Mouse (Mus musculus): ENCODE results near the gene Atg4a. TPM values are rescaled to one million over a fixed set of nuclear protein-coding genes. Genes with fewer than 3 reads are reported as not detected.

Atg4a gene
- polyA plus RNA-seq, 1 experiment from 2014 or later = 18.0 TPM

GRCm38 (mm10) chrX:141175353-141175752 lies 218.6 kb downstream of the Atg4a start:
- Histone ChIP-seq H3K4me3 (replicated peaks) (no peak overlapping the region), H3K9me3 (replicated peaks) (no peaks in the 10 kb centered on the region), H3K4me2 (no peak overlapping the region), H3K36me3 (no peaks in the 10 kb centered on the region), H3K27ac (no peak overlapping the region), H3K4me1 (no peaks in the 10 kb centered on the region), H3K9ac (no peak overlapping the region), H3K27me3 (peaks cover 56% of the 10 kb centered on the region)
- no peak for ATAC-seq (replicated peaks; ENCODE audit: low FRiP score)
- WGBS = 48% methylated on average over 7 of the region's 7 CpGs

GRCm38 (mm10) chrX:141195036-141195435 lies 238.3 kb downstream of the Atg4a start:
- Histone ChIP-seq H3K36me3 (no peaks in the 10 kb centered on the region), H3K27ac (no peak overlapping the region), H3K4me3 (replicated peaks) (no peak overlapping the region), H3K27me3 (peaks cover 66% of the 10 kb centered on the region), H3K9me3 (replicated peaks) (no peaks in the 10 kb centered on the region), H3K4me2 (no peak overlapping the region), H3K9ac (no peak overlapping the region), H3K4me1 (no peaks in the 10 kb centered on the region)
- no peak for ATAC-seq (replicated peaks; ENCODE audit: low FRiP score)

- Histone ChIP-seq H3K4me2 (no peak overlapping the region), H3K9me3 (replicated peaks) (no peaks in the 10 kb centered on the region), H3K9ac (no peak overlapping the region), H3K4me1 (no peaks in the 10 kb centered on the region), H3K4me3 (replicated peaks) (no peak overlapping the region), H3K27me3 (peaks cover 52% of the 10 kb centered on the region), H3K36me3 (no peaks in the 10 kb centered on the region), H3K27ac (no peak overlapping the region)
- 67% methylated on average over 3 of the region's 3 CpGs for WGBS
- ATAC-seq (replicated peaks; ENCODE audit: low FRiP score) = no peak
Measured at GRCm38 (mm10) chrX:141198993-141199392, 242.3 kb downstream of the Atg4a start.

- Histone ChIP-seq H3K9ac (no peak overlapping the region), H3K4me3 (replicated peaks) (no peak overlapping the region), H3K27ac (no peak overlapping the region), H3K36me3 (no peaks in the 10 kb centered on the region), H3K4me2 (no peak overlapping the region), H3K4me1 (no peaks in the 10 kb centered on the region), H3K27me3 (peaks cover 48% of the 10 kb centered on the region), H3K9me3 (replicated peaks) (no peaks in the 10 kb centered on the region)
- 37% methylated on average over 5 of the region's 5 CpGs for WGBS
- ATAC-seq (replicated peaks; ENCODE audit: low FRiP score) = no peak
Measured at GRCm38 (mm10) chrX:141212802-141213201, 256.1 kb downstream of the Atg4a start.

Other genes starting within 250 kb of the Atg4a start
- gene Tex13b, start 143.5 kb upstream of the Atg4a start, polyA plus RNA-seq (2015; fragmentation: Nextera tagmentation; extraction: Ambion mirVana) = 0.08 and 0.14 TPM in 2 replicates
- 0.13 and 0.67 TPM in 2 replicates for gene Vsig1, start 49.3 kb upstream of the Atg4a start, polyA plus RNA-seq (2015; fragmentation: Nextera tagmentation; extraction: Ambion mirVana)
- 51.3 and 56.3 TPM in 2 replicates for gene Psmd10, start 179 bp upstream of the Atg4a start, polyA plus RNA-seq (2015; fragmentation: Nextera tagmentation; extraction: Ambion mirVana)